Mouse (Mus musculus): Measurements from ENCODE around the gene Git2. TPM values are rescaled to one million over a fixed set of nuclear protein-coding genes. Genes with fewer than 3 reads are reported as not detected.

The Git2 gene
- polyA plus RNA-seq, 1 experiment from 2014 or later, result 41.2 TPM

- Histone ChIP-seq H3K4me3 (ENCODE audit: low read depth, low read length) (no peak overlapping the region), H3K36me3 (ENCODE audit: control insufficient read depth, insufficient read depth, low read length) (peaks cover 29% of the 10 kb centered on the region), H3K4me2 (replicated peaks; ENCODE audit: low read depth, low read length) (no peak overlapping the region), H3K9ac (replicated peaks; ENCODE audit: low read depth, low read length) (no peak overlapping the region), H3K4me1 (ENCODE audit: control insufficient read depth, insufficient read depth, low read length) (peaks cover 15% of the 10 kb centered on the region; the same call in 1 of the 2 replicates), H3K27ac (ENCODE audit: low read length) (no peak overlapping the region), H3K9me3 (ENCODE audit: control insufficient read depth, low read depth, low read length) (no peaks in the 10 kb centered on the region), H3K27me3 (ENCODE audit: control insufficient read depth, insufficient read depth, low read length) (no peaks in the 10 kb centered on the region)
- ATAC-seq (ENCODE audit: insufficient number of reproducible peaks, insufficient read depth, low FRiP score, low read depth), result no peak
- 75% methylated on average over 4 of the region's 4 CpGs for WGBS
These were observed 19.3 kb upstream of the Git2 start for GRCm38 (mm10) chr5:114794609-114795008.

DNA sequence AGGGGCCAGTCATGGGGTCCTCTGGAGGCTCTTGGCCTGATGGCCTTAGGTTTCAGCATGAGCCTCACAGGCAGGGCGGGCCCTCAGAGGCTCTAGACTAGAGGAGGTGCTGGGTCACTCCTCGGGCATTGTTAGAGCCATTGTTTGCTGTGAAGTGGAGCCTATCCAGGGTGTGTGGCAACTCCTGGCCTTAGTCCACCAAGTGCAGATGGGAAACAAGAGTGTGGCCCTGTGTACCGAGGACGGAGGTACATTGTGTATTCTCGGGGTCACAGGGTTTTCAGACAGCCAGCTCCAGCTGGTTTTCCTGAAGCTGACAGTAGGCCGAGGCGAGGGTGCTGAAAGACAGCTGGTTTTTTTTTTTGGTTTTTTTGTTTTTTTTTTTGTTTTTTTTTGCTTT lies 18.0 kb upstream of the Git2 start:
- H3K4me1 ChIP-seq (ENCODE audit: control insufficient read depth, insufficient read depth, low read length), result peaks cover 15% of the 10 kb centered on the region; the same call in 1 of the 2 replicates

DNA sequence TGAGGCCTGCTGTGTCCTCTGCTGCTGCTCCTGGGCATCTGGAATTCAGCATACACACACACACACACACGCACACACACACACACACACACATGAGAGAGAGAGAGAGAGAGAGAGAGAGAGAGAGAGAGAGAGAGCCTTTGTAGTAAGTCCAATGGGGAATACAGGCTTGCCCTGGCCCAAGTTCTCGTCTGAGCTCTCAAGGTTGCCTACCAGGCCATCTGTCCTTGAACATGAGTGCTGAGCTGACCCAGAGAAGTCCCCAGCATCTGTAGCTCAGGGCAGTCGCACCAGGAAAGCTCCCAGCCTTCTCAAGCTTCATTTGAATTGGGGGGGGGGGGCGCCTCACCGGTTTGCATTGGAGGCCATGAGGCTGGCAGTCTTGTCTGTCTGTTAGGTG lies 9.9 kb upstream of the Git2 start:
- Histone ChIP-seq H3K27ac (ENCODE audit: low read length) (no peak overlapping the region), H3K27me3 (ENCODE audit: control insufficient read depth, insufficient read depth, low read length) (no peaks in the 10 kb centered on the region), H3K4me3 (ENCODE audit: low read depth, low read length) (no peak overlapping the region), H3K9ac (replicated peaks; ENCODE audit: low read depth, low read length) (no peak overlapping the region), H3K9me3 (ENCODE audit: control insufficient read depth, low read depth, low read length) (no peaks in the 10 kb centered on the region), H3K36me3 (ENCODE audit: control insufficient read depth, insufficient read depth, low read length) (peaks cover 14% of the 10 kb centered on the region; the same call in 1 of the 2 replicates), H3K4me1 (ENCODE audit: control insufficient read depth, insufficient read depth, low read length) (no peaks in the 10 kb centered on the region), H3K4me2 (replicated peaks; ENCODE audit: low read depth, low read length) (no peak overlapping the region)
- WGBS, result 77% methylated on average over 5 of the region's 5 CpGs
- no peak for ATAC-seq (ENCODE audit: insufficient number of reproducible peaks, insufficient read depth, low FRiP score, low read depth)

More for the DNA sequence above, 18.0 kb upstream of the Git2 start:
- Histone ChIP-seq H3K4me3 (ENCODE audit: low read depth, low read length) (no peak overlapping the region), H3K9me3 (ENCODE audit: control insufficient read depth, low read depth, low read length) (no peaks in the 10 kb centered on the region), H3K27me3 (ENCODE audit: control insufficient read depth, insufficient read depth, low read length) (no peaks in the 10 kb centered on the region), H3K9ac (replicated peaks; ENCODE audit: low read depth, low read length) (no peak overlapping the region), H3K36me3 (ENCODE audit: control insufficient read depth, insufficient read depth, low read length) (peaks cover 33% of the 10 kb centered on the region), H3K27ac (ENCODE audit: low read length) (no peak overlapping the region), H3K4me2 (replicated peaks; ENCODE audit: low read depth, low read length) (no peak overlapping the region)
- 63% methylated on average over 7 of the region's 7 CpGs for WGBS
- ATAC-seq (ENCODE audit: insufficient number of reproducible peaks, insufficient read depth, low FRiP score, low read depth), result no peak

DNA sequence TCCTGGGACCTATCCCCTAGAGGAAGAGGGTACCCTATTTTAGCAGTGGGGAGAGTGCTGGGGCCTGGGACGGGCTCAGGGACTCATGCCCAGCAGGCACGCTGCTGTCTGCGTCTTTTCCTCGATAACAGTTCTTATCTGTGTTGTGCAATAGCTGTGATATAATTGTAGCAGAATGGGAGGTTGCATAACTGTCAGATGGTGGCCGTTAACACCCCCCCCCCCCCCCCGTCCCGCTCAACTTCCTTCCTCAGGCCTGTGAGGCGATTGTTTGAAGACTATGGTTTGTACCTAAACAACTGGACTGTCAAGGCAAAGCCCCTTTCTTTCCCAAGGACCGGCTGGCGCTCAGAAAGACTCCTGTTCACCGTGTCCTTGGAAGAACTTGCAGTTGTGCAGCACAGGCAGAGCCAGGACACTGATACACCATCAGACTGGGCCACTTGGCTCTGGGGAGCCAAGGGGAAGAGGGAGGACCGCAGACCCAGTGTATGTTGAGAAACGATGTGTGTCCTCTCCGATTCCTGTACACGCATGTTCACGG lies 9.4 kb upstream of the Git2 start:
- Histone ChIP-seq H3K27me3 (ENCODE audit: control insufficient read depth, insufficient read depth, low read length) (no peaks in the 10 kb centered on the region), H3K4me3 (ENCODE audit: low read depth, low read length) (no peak overlapping the region), H3K9me3 (ENCODE audit: control insufficient read depth, low read depth, low read length) (no peaks in the 10 kb centered on the region), H3K27ac (ENCODE audit: low read length) (no peak overlapping the region), H3K36me3 (ENCODE audit: control insufficient read depth, insufficient read depth, low read length) (peaks cover 14% of the 10 kb centered on the region; the same call in 1 of the 2 replicates), H3K9ac (replicated peaks; ENCODE audit: low read depth, low read length) (no peak overlapping the region), H3K4me1 (ENCODE audit: control insufficient read depth, insufficient read depth, low read length) (no peaks in the 10 kb centered on the region), H3K4me2 (replicated peaks; ENCODE audit: low read depth, low read length) (no peak overlapping the region)
- WGBS, result 73% methylated on average over 16 of the region's 16 CpGs
- no peak for ATAC-seq (ENCODE audit: insufficient number of reproducible peaks, insufficient read depth, low FRiP score, low read depth)

- 88% methylated on average over 12 of the region's 12 CpGs for WGBS
- no peak for ATAC-seq (ENCODE audit: insufficient number of reproducible peaks, insufficient read depth, low FRiP score, low read depth)
- H3K9ac ChIP-seq (replicated peaks; ENCODE audit: low read depth, low read length), result no peak overlapping the region
- H3K36me3 ChIP-seq (ENCODE audit: control insufficient read depth, insufficient read depth, low read length), result peaks cover 11% of the 10 kb centered on the region; the same call in 1 of the 2 replicates
- no peaks in the 10 kb centered on the region for H3K4me1 ChIP-seq (ENCODE audit: control insufficient read depth, insufficient read depth, low read length)
- H3K9me3 ChIP-seq (ENCODE audit: control insufficient read depth, low read depth, low read length), result no peaks in the 10 kb centered on the region
- H3K4me2 ChIP-seq (replicated peaks; ENCODE audit: low read depth, low read length), result no peak overlapping the region
- H3K27ac ChIP-seq (ENCODE audit: low read length), result no peak overlapping the region
- H3K27me3 ChIP-seq (ENCODE audit: control insufficient read depth, insufficient read depth, low read length), result no peaks in the 10 kb centered on the region
- no peak overlapping the region for H3K4me3 ChIP-seq (ENCODE audit: low read depth, low read length)
These were observed 8.3 kb upstream of the Git2 start for GRCm38 (mm10) chr5:114783405-114784163.

DNA sequence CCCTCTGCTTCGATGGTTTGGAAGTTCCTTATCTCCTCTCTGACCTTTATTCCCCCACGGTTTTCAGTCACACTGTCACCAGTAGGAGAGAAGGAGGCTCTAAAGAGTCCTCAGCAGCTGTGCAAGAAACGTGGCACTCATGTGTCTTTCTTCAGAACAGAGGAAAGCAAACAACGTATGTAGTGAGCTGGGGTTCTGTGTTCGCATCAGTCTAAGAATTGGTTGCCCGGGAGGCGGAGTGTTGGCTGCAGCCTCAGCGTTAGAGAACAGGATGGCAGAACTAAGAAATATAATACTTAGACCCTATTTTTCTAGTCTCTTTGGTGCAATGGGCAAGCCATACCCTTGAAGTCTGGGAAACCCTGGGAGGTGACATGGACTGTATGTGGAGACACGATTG lies 7.7 kb upstream of the Git2 start:
- peaks cover 10% of the 10 kb centered on the region; the same call in 1 of the 2 replicates for H3K36me3 ChIP-seq (ENCODE audit: control insufficient read depth, insufficient read depth, low read length)
- no peaks in the 10 kb centered on the region for H3K27me3 ChIP-seq (ENCODE audit: control insufficient read depth, insufficient read depth, low read length)
- H3K4me3 ChIP-seq (ENCODE audit: low read depth, low read length), result no peak overlapping the region
- no peak overlapping the region for H3K9ac ChIP-seq (replicated peaks; ENCODE audit: low read depth, low read length)
- no peak overlapping the region for H3K4me2 ChIP-seq (replicated peaks; ENCODE audit: low read depth, low read length)
- H3K4me1 ChIP-seq (ENCODE audit: control insufficient read depth, insufficient read depth, low read length), result no peaks in the 10 kb centered on the region
- 69% methylated on average over 9 of the region's 9 CpGs for WGBS
- no peak overlapping the region for H3K27ac ChIP-seq (ENCODE audit: low read length)
- no peaks in the 10 kb centered on the region for H3K9me3 ChIP-seq (ENCODE audit: control insufficient read depth, low read depth, low read length)
- ATAC-seq (ENCODE audit: insufficient number of reproducible peaks, insufficient read depth, low FRiP score, low read depth), result no peak

- Histone ChIP-seq H3K4me2 (replicated peaks; ENCODE audit: low read depth, low read length) (no peak overlapping the region), H3K4me1 (ENCODE audit: control insufficient read depth, insufficient read depth, low read length) (peaks cover 9% of the 10 kb centered on the region), H3K36me3 (ENCODE audit: control insufficient read depth, insufficient read depth, low read length) (no peaks in the 10 kb centered on the region; the same call in 1 of the 2 replicates), H3K27ac (ENCODE audit: low read length) (no peak overlapping the region), H3K27me3 (ENCODE audit: control insufficient read depth, insufficient read depth, low read length) (no peaks in the 10 kb centered on the region), H3K9me3 (ENCODE audit: control insufficient read depth, low read depth, low read length) (no peaks in the 10 kb centered on the region), H3K9ac (replicated peaks; ENCODE audit: low read depth, low read length) (no peak overlapping the region), H3K4me3 (ENCODE audit: low read depth, low read length) (no peak overlapping the region)
- ATAC-seq (ENCODE audit: insufficient number of reproducible peaks, insufficient read depth, low FRiP score, low read depth), result no peak
- WGBS, result 83% methylated on average over 7 of the region's 7 CpGs
These were observed 5.6 kb upstream of the Git2 start for GRCm38 (mm10) chr5:114780912-114781311.

DNA sequence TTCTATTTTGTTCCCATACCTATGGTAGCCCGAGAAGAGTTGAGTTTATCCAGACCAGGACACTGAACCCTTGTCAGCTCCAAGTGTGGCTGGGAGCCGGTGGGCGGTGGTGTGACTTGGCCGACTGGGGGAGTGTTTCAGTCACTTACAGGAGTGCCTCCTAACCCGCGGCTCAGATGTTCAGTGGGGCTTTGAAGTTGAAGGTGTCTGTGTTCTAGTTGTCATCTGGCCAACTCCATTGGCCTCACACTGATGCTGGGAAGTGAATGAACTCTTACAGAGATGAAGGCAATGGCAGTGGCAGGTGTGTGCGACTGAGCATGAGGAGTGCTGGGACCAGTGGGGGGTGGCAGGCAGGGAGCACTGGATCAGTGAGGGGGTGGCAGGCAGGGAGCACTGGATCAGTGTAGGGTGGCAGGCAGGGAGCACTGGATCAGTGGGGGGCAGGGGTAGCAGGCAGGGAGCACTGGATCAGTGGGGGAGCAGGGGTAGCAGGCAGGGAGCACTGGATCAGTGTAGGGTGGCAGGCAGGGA lies 4.7 kb upstream of the Git2 start:
- no peak overlapping the region for H3K9ac ChIP-seq (replicated peaks; ENCODE audit: low read depth, low read length)
- H3K4me2 ChIP-seq (replicated peaks; ENCODE audit: low read depth, low read length), result no peak overlapping the region
- no peak overlapping the region for H3K4me3 ChIP-seq (ENCODE audit: low read depth, low read length)
- H3K9me3 ChIP-seq (ENCODE audit: control insufficient read depth, low read depth, low read length), result no peaks in the 10 kb centered on the region
- ATAC-seq (ENCODE audit: insufficient number of reproducible peaks, insufficient read depth, low FRiP score, low read depth), result no peak
- H3K27ac ChIP-seq (ENCODE audit: low read length), result no peak overlapping the region
- no peaks in the 10 kb centered on the region for H3K27me3 ChIP-seq (ENCODE audit: control insufficient read depth, insufficient read depth, low read length)
- H3K36me3 ChIP-seq (ENCODE audit: control insufficient read depth, insufficient read depth, low read length), result no peaks in the 10 kb centered on the region
- H3K4me1 ChIP-seq (ENCODE audit: control insufficient read depth, insufficient read depth, low read length), result peaks cover 14% of the 10 kb centered on the region
- 65% methylated on average over 7 of the region's 7 CpGs for WGBS
